ENCODE assay signal across 8 mouse cellular contexts in genomic region chr11:47704930-47705787, GRCm38 (mm10).
DNase-seq lines count a peak whose midpoint lies in the region; ATAC-seq lines count a peak whose summit lies in the region.

No protein-coding gene starts in this region.

- H3K4me1 ChIP-seq in forebrain, embryonic 15.5 days: peaks cover 10% of the 10 kb centered on the region
- no peaks in the 10 kb centered on the region for H3K4me1 ChIP-seq in forebrain, embryonic 12.5 days

- no peaks in the 10 kb centered on the region for H3K27me3 ChIP-seq in forebrain, embryonic 15.5 days
- H3K27me3 ChIP-seq in forebrain, embryonic 12.5 days: no peaks in the 10 kb centered on the region

- no peak overlapping the region for H3K4me3 ChIP-seq in forebrain, embryonic 15.5 days
- no peak overlapping the region for H3K4me3 ChIP-seq in forebrain, embryonic 12.5 days (replicated peaks)

- no peak overlapping the region for H3K4me2 ChIP-seq in forebrain, embryonic 15.5 days (replicated peaks)
- H3K4me2 ChIP-seq in forebrain, embryonic 12.5 days: no peak overlapping the region

- no peaks in the 10 kb centered on the region for H3K36me3 ChIP-seq in forebrain, embryonic 15.5 days
- no peaks in the 10 kb centered on the region for H3K36me3 ChIP-seq in forebrain, embryonic 12.5 days (replicated peaks)

- peak; percentile 91 for ATAC-seq in forebrain, embryonic 15.5 days (replicated peaks)
- ATAC-seq in forebrain, embryonic 12.5 days (ENCODE audit: low FRiP score): no peak
- no peak for ATAC-seq in erythroblast, adult 5-6 weeks (replicated peaks; ENCODE audit: low FRiP score, poor library complexity, severe bottlenecking)

- DNase-seq in cerebellum, postnatal 14 days: peak; percentile 65 to 80
- DNase-seq in heart, postnatal 4 days: peak; percentile 12
- peak; percentile 18 for DNase-seq in lung, postnatal 14 days
- DNase-seq in T-cell, adult 2 months (ENCODE audit: low spot score): no peak
- no peak for DNase-seq in adrenal gland, adult (ENCODE audit: inconsistent age in 2 of 2, low spot score in 1 of 2)

- WGBS in forebrain, embryonic 15.5 days: 49% methylated on average over 8 of the region's 8 CpGs
- WGBS in forebrain, embryonic 12.5 days: 79% methylated on average over 8 of the region's 8 CpGs

- no peaks in the 10 kb centered on the region for H3K9me3 ChIP-seq in forebrain, embryonic 15.5 days
- H3K9me3 ChIP-seq in forebrain, embryonic 12.5 days: no peaks in the 10 kb centered on the region

- H3K9ac ChIP-seq in forebrain, embryonic 15.5 days (replicated peaks): no peak overlapping the region
- H3K9ac ChIP-seq in forebrain, embryonic 12.5 days: no peak overlapping the region

- H3K27ac ChIP-seq in forebrain, embryonic 15.5 days (replicated peaks): no peak overlapping the region
- no peak overlapping the region for H3K27ac ChIP-seq in forebrain, embryonic 12.5 days

Comparison
In these comparisons a context has a peak if more than half of its experiments do, and no peak if none do; other contexts are left out.
1. DNase-seq: peak in cerebellum, postnatal 14 days (2 of 2), heart, postnatal 4 days (single experiment) and lung, postnatal 14 days (single experiment); none in T-cell, adult 2 months (single experiment) and adrenal gland, adult (0 of 2).